Mouse (Mus musculus) liver (tissue): ENCODE data around the gene Tbx10.
"Not testable (repeated sequence)": the region's sequence is repeated elsewhere in the genome, so short reads cannot be mapped to it uniquely, and the experiment has no call there.

Experiments used
- DNase-seq: peaks from one replicate; pipeline ENCODE4 v3.0.0-alpha.2; 2020; ENCODE audit warnings: mixed read lengths

The Tbx10 gene

DNA sequence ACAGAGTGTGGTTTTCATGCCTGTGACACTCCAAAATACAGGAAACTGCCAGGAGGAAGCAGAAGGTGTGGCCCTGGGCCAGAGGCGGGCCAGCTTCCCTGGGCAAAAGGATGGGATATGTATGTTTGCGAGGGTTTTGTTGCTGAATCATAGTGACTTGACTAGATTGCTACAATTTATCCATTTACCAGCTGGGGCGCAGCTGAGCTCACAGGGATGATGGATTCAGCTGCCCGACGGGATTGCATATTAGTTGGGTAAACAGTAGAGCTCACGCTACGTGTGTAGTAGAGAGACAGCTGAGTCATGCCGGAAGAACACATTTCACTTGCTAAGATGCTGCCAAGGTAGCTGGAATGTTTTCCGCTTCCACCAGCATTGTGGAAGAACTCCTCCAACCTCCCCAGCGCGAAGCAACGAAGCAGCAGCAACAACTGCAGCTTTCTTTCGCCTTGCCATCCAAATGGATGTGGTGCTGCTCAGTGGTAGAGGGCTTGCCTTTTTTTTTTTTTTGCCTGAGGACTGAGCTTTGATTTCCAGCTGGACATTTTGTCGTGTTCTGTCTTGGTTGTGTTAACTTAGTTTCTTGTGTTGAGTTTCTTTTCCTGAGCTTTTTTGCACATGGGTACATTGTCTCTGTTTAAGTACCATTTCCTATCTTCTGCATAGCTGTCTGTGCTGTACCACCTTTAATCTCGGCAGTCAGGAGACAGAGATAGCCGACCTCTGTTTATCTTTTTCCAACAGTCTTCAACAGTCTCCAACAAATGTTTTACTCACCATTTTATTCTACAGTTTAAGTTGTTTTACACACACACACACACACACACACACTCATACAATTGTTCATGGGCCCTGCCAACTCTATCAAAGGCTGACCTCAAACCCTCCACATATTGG lies 53.7 kb downstream of the Tbx10 start, which contains the start of gene Gstp2:
TSS of gene Gstp2 (minus strand) at position 58 of the 900 bp plus-strand sequence.
- DNase-seq = peak; percentile 83

DNA sequence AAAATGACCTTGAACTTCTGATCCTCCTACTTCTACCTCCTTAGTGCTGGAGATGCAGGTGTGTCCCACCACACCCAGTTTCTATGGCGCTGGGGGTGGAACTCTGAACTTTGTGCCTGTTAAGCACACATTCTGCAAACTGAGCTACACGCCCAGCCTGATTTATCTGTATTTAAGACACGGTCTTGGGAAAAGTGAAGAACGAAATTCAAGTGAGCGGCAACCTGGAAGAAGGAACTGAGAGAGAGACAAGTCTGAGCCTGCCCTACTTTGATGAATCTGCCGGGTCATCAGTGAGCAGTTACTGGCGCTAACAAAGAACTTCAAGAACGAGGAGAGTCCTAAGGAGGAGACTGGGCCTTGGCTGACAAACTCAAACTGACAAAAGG lies 54.3 kb downstream of the Tbx10 start:
- peak; percentile 84 for DNase-seq

DNA sequence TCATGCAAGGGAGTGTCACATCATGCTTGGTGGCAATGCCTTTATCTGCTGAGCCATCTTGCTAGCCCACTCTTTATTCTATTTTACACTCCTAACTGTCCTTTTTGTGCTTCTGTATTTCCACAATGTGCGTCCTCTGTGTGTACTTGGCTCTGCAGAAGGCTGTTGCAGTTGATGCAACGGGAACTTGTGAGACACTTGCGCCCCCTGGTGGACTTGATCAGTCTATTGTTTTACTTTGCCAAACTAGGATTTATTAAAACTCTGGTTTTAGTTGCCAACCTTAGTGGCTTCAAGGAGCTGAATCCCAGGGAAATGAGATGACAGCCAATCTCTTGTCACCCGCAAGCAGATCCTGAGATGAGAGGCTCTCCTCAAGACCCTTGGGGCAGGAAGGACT lies 55.3 kb downstream of the Tbx10 start:
- DNase-seq = peak; percentile 90

DNA sequence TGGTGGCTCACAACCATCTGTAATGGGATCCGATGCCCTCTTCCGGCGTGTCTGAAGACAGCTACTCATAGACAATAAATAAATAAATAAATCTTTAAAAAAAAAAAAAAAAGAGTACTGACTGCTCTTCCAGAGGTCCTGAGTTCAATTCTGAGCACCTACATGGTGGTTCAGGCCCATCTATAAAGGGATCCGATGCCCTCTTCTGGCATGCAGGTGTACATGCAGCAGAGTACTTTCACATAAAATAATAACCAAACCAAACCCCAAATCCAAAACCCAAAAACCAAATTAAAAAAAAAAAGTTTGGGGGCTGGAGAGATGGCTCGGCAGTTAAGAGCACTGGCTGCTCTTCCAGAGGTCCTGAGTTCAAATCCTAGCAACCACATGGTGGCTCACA lies 56.5 kb downstream of the Tbx10 start:
- DNase-seq = not testable (repeated sequence)
